Mouse (Mus musculus) CH12.LX (cell line): Measurements from ENCODE around the gene Ddah1. TPM values are rescaled to one million over a fixed set of nuclear protein-coding genes. Genes with fewer than 3 reads are reported as not detected.
A peak's percentile ranks its signal among the peaks of the same experiment; 100 is the strongest.
"Not testable (repeated sequence)": the region's sequence is repeated elsewhere in the genome, so short reads cannot be mapped to it uniquely, and the experiment has no call there.

ENCODE experiments used
- DNase-seq: peaks from one replicate; pipeline ENCODE4 v3.0.0-alpha.2; 2013; ENCODE audit errors: extremely low read depth
- H3K27ac ChIP-seq: 2 replicates; pipeline ENCODE4 v1.5.1; 2012; ENCODE audit warnings: low read depth, mild to moderate bottlenecking, control low read depth, moderate library complexity; ENCODE audit not compliant: insufficient read depth
- H3K27me3 ChIP-seq: replicated peaks from 2 replicates; pipeline ENCODE3; 2012; ENCODE audit warnings: inconsistent platforms
- H3K36me3 ChIP-seq, 2 experiments: replicated peaks in 1 of 2; 2 replicates each; pipeline versions ENCODE3 to v1.6.1; 2012; ENCODE audit warnings: inconsistent platforms in 1 of 2, low read length in 1 of 2, mild to moderate bottlenecking in 1 of 2, mixed read lengths in 1 of 2, moderate library complexity in 1 of 2; ENCODE audit not compliant: control insufficient read depth in 1 of 2, insufficient read depth in 1 of 2
- H3K4me1 ChIP-seq, 2 experiments: 2 replicates each; pipeline ENCODE4 v1.6.1; 2012; ENCODE audit warnings: inconsistent platforms in 1 of 2, moderate library complexity in 1 of 2; ENCODE audit not compliant: insufficient read depth in 2 of 2, control insufficient read depth in 1 of 2
- H3K4me2 ChIP-seq: 2 replicates; pipeline ENCODE4 v1.6.1; 2012; ENCODE audit warnings: low read depth, mild to moderate bottlenecking, control low read depth; ENCODE audit not compliant: poor library complexity, insufficient read depth, severe bottlenecking
- H3K4me3 ChIP-seq, 3 experiments: fragments of 150-350 bp in 1 of 3; sonication (generic) in 1 of 3; replicated peaks in 1 of 3; 2 replicates each; pipeline versions ENCODE3 to v1.5.1; 2011 to 2012; ENCODE audit warnings: low read depth in 2 of 3, low read length in 2 of 3, mild to moderate bottlenecking in 2 of 3, moderate library complexity in 2 of 3, control low read depth in 1 of 3, improper control_type of control experiment in 1 of 3, inconsistent platforms in 1 of 3, mixed read lengths in 1 of 3; ENCODE audit not compliant: poor library complexity in 1 of 3
- H3K79me2 ChIP-seq: replicated peaks from 2 replicates; pipeline ENCODE4 v1.6.1; 2012; ENCODE audit warnings: mild to moderate bottlenecking, moderate library complexity; ENCODE audit not compliant: control insufficient read depth, poor library complexity, insufficient read depth, severe bottlenecking; ENCODE audit errors: extremely low read depth
- H3K9ac ChIP-seq: 2 replicates; pipeline ENCODE4 v1.6.1; 2012; ENCODE audit warnings: low read depth, mild to moderate bottlenecking, control low read depth, moderate library complexity; ENCODE audit not compliant: insufficient read depth
- H3K9me3 ChIP-seq: replicated peaks from 2 replicates; pipeline ENCODE3; 2012; ENCODE audit warnings: low read length, inconsistent platforms, mixed read lengths
- BHLHE40 ChIP-seq: IDR thresholded peaks from 2 replicates; pipeline ENCODE4 v1.6.1; 2011; ENCODE audit warnings: mild to moderate bottlenecking, low read depth, low read length, improper control_type of control experiment
- CHD2 ChIP-seq: IDR thresholded peaks from 2 replicates; pipeline ENCODE4 v1.6.1; 2011; ENCODE audit warnings: low read length, improper control_type of control experiment
- CTCF ChIP-seq, 2 experiments: IDR thresholded peaks in 1 of 2; conservative IDR thresholded peaks in 1 of 2; 2 replicates each; pipeline ENCODE4 v1.5.1; 2011 to 2012; ENCODE audit warnings: low read depth in 2 of 2, low read length in 2 of 2, improper control_type of control experiment in 1 of 2, inconsistent platforms in 1 of 2, mild to moderate bottlenecking in 1 of 2, moderate library complexity in 1 of 2
- E2F4 ChIP-seq: IDR thresholded peaks from 2 replicates; pipeline ENCODE4 v1.6.1; 2011; ENCODE audit warnings: low read depth, low read length, improper control_type of control experiment; ENCODE audit not compliant: insufficient replicate concordance
- EP300 ChIP-seq: IDR thresholded peaks from 2 replicates; pipeline ENCODE4 v1.6.1; 2011; ENCODE audit warnings: low read length, improper control_type of control experiment
- ETS1 ChIP-seq: conservative IDR thresholded peaks from 2 replicates; pipeline ENCODE4 v1.6.1; 2012; ENCODE audit warnings: low read depth, mild to moderate bottlenecking, inconsistent platforms, low read length, improper control_type of control experiment, moderate library complexity
- GABPA ChIP-seq: IDR thresholded peaks from 2 replicates; pipeline ENCODE4 v1.6.1; 2012; ENCODE audit warnings: low read depth, low read length, improper control_type of control experiment, inconsistent platforms; ENCODE audit not compliant: insufficient replicate concordance
- JUN ChIP-seq: IDR thresholded peaks from 2 replicates; pipeline ENCODE4 v1.6.1; 2011; ENCODE audit warnings: low read depth, mild to moderate bottlenecking, low read length, improper control_type of control experiment, moderate library complexity; ENCODE audit not compliant: insufficient read depth
- MAFK ChIP-seq: IDR thresholded peaks from 2 replicates; pipeline ENCODE4 v1.6.1; 2011; ENCODE audit warnings: low read length, improper control_type of control experiment; ENCODE audit not compliant: insufficient replicate concordance
- MAX ChIP-seq: IDR thresholded peaks from 2 replicates; pipeline ENCODE4 v1.6.1; 2011; ENCODE audit warnings: low read length, improper control_type of control experiment
- MXI1 ChIP-seq: IDR thresholded peaks from 2 replicates; pipeline ENCODE4 v1.6.1; 2011; ENCODE audit warnings: mild to moderate bottlenecking, low read depth, low read length, improper control_type of control experiment
- NRF1 ChIP-seq: IDR thresholded peaks from 2 replicates; pipeline ENCODE4 v1.6.1; 2014; ENCODE audit warnings: low read depth, mild to moderate bottlenecking, inconsistent platforms, low read length, improper control_type of control experiment, moderate library complexity
- RAD21 ChIP-seq: IDR thresholded peaks from 2 replicates; pipeline ENCODE4 v1.6.1; 2011; ENCODE audit warnings: low read depth, mild to moderate bottlenecking, low read length, improper control_type of control experiment, moderate library complexity
- RCOR1 ChIP-seq: conservative IDR thresholded peaks from 2 replicates; pipeline ENCODE4 v1.6.1; 2012; ENCODE audit warnings: low read depth, mild to moderate bottlenecking, inconsistent platforms, low read length, improper control_type of control experiment
- SIN3A ChIP-seq: IDR thresholded peaks from 2 replicates; pipeline ENCODE4 v1.6.1; 2012; ENCODE audit warnings: low read length, improper control_type of control experiment, inconsistent platforms
- SMC3 ChIP-seq: IDR thresholded peaks from 2 replicates; pipeline ENCODE4 v1.6.1; 2011; ENCODE audit warnings: low read depth, low read length, improper control_type of control experiment
- TBP ChIP-seq: conservative IDR thresholded peaks from 2 replicates; pipeline ENCODE4 v1.6.1; 2011; ENCODE audit warnings: low read depth, low read length, improper control_type of control experiment
- UBTF ChIP-seq: IDR thresholded peaks from 2 replicates; pipeline ENCODE4 v1.6.1; 2012; ENCODE audit warnings: low read depth, mild to moderate bottlenecking, inconsistent platforms, low read length, improper control_type of control experiment, moderate library complexity
- ZC3H11A ChIP-seq: IDR thresholded peaks from 2 replicates; pipeline ENCODE4 v1.6.1; 2012; ENCODE audit warnings: low read depth, mild to moderate bottlenecking, inconsistent platforms, low read length, improper control_type of control experiment
- ZKSCAN1 ChIP-seq: IDR thresholded peaks from 2 replicates; pipeline ENCODE4 v1.6.1; 2012; ENCODE audit warnings: low read depth, inconsistent platforms, low read length, improper control_type of control experiment, borderline replicate concordance
- ZNF384 ChIP-seq: IDR thresholded peaks from 2 replicates; pipeline ENCODE4 v1.6.1; 2012; ENCODE audit warnings: low read depth, low read length, improper control_type of control experiment, inconsistent platforms
- dilution Hi-C: fragments of 300-500 bp; cut with MboI; formaldehyde crosslinking; loops from 2 replicates; pipeline ENCODE4 v1.14.3; 2020; ENCODE audit warnings: low sequenced_read_pairs; ENCODE audit not compliant: extremely low pct_unique_long_range_greater_than_20kb, extremely low pct_ligation_motif_present
- in situ Hi-C: fragments of 300-500 bp; cut with MboI; formaldehyde crosslinking; loops from 3 replicates; pipeline ENCODE4 v1.14.3; 2019; ENCODE audit warnings: low sequenced_read_pairs, low pct_ligation_motif_present, low pct_unique_long_range_greater_than_20kb, mixed read lengths
- polyA plus RNA-seq: library from polyadenylated mRNA; unstranded; fragments of >175 nt; gene quantifications from 2 replicates; pipeline ENCODE4 v1.2.1, GENCODE M21; 2012; ENCODE audit warnings: low read depth; ENCODE audit not compliant: insufficient read length
- total RNA-seq, 2 experiments: library from RNA; depleted of rRNA; stranded (reverse); fragments of 300-350 nt in 1 of 2; fragments of >200 nt in 1 of 2; gene quantifications; 2 replicates each; pipeline ENCODE4 v1.2.3; 2012 to 2014

Gene Ddah1
- total and polyA plus RNA-seq, 3 experiments: not detected

- no peak overlapping the region for H3K4me3 ChIP-seq
- peaks cover 0 to 7% of the 10 kb centered on the region in 2 experiments; a peak in 2 of 4 replicates for H3K4me1 ChIP-seq
- no peak overlapping the region for H3K4me2 ChIP-seq
- no peaks in the 10 kb centered on the region for H3K36me3 ChIP-seq
- DNase-seq: peak; percentile 12
- H3K79me2 ChIP-seq: no peaks in the 10 kb centered on the region
- dilution Hi-C loops: no loop called here
- in situ Hi-C loops: no loop called here
- no peaks in the 10 kb centered on the region for H3K27me3 ChIP-seq
- H3K9me3 ChIP-seq: no peaks in the 10 kb centered on the region
- no peak overlapping the region for H3K9ac ChIP-seq
- TF ChIP-seq ZKSCAN1: no peak
- TF ChIP-seq CTCF (conservative IDR thresholded peaks at IDR 0.05 in 1 of 2, IDR thresholded peaks at IDR 0.05 in 1 of 2; ENCODE audit: low read depth in 2 of 2, low read length in 2 of 2): no peak
- no peak for TF ChIP-seq GABPA
- no peak for TF ChIP-seq CHD2
- TF ChIP-seq MXI1: no peak
- no peak for TF ChIP-seq RAD21
- no peak for TF ChIP-seq BHLHE40
- no peak for TF ChIP-seq MAX
- TF ChIP-seq ZC3H11A: no peak
- TF ChIP-seq RCOR1: no peak
- TF ChIP-seq NRF1: no peak
- no peak for TF ChIP-seq E2F4
- TF ChIP-seq ETS1: no peak
- no peak overlapping the region for H3K27ac ChIP-seq
These were observed 117.6 kb downstream of the Ddah1 start for GRCm38 (mm10) chr3:145876120-145876519.

- H3K27me3 ChIP-seq, in situ Hi-C loops, dilution Hi-C loops, DNase-seq, H3K9me3 ChIP-seq, H3K79me2 ChIP-seq, H3K4me3 ChIP-seq, H3K4me2 ChIP-seq, H3K4me1 ChIP-seq, H3K9ac ChIP-seq, H3K36me3 ChIP-seq, H3K27ac ChIP-seq: not testable (repeated sequence)
These were observed 120.4 kb downstream of the Ddah1 start for GRCm38 (mm10) chr3:145878867-145879266.

- no peak for DNase-seq
- Histone ChIP-seq H3K9me3 (no peaks in the 10 kb centered on the region), H3K9ac (no peak overlapping the region), H3K27me3 (no peaks in the 10 kb centered on the region), H3K27ac (no peak overlapping the region), H3K4me3 (no peak overlapping the region), H3K4me1 (peaks cover 0 to 8% of the 10 kb centered on the region in 2 experiments; a peak in 1 of 4 replicates), H3K36me3 (no peaks in the 10 kb centered on the region), H3K79me2 (no peaks in the 10 kb centered on the region), H3K4me2 (no peak overlapping the region)
- in situ Hi-C loops (no loop called here), dilution Hi-C loops (no loop called here)
- no peak for TF ChIP-seq GABPA
- TF ChIP-seq SMC3: no peak
- TF ChIP-seq NRF1: no peak
- no peak for TF ChIP-seq ZC3H11A
- TF ChIP-seq MAFK: no peak
- no peak for TF ChIP-seq RCOR1
- TF ChIP-seq ZNF384: no peak
- no peak for TF ChIP-seq SIN3A
- TF ChIP-seq JUN: no peak
- TF ChIP-seq EP300: no peak
- no peak for TF ChIP-seq UBTF
- TF ChIP-seq TBP: no peak
These were observed 121.9 kb downstream of the Ddah1 start for GRCm38 (mm10) chr3:145880335-145880734.
